Mouse (Mus musculus) left cerebral cortex, adult 18-20 months (tissue): ENCODE results near the gene Col4a4. TPM values are rescaled to one million over a fixed set of nuclear protein-coding genes. Genes with fewer than 3 reads are reported as not detected.
A peak's percentile ranks its signal among the peaks of the same experiment; 100 is the strongest.

Experiments used
- DNase-seq, 2 experiments: peaks; one replicate each; pipeline ENCODE4 v3.0.0; 2021 to 2022; ENCODE audit warnings: low spot score in 2 of 2, mixed read lengths in 1 of 2
- total RNA-seq, 2 experiments: library from RNA; stranded (reverse); gene quantifications; 2 replicates each; pipeline ENCODE4 v1.2.3; 2021

The Col4a4 gene
- total RNA-seq, 2 experiments from 2014 or later = 2.2 TPM

GRCm38 (mm10) chr1:82578320-82578719 lies 8.3 kb downstream of the Col4a4 start:
- no peak for DNase-seq

- no peak for DNase-seq
Observed at GRCm38 (mm10) chr1:82577915-82578314, 8.7 kb downstream of the Col4a4 start.

GRCm38 (mm10) chr1:82577339-82577738 lies 9.3 kb downstream of the Col4a4 start:
- no peak for DNase-seq

- no peak for DNase-seq
Observed at GRCm38 (mm10) chr1:82576182-82576581, 10.5 kb downstream of the Col4a4 start.

- no peak for DNase-seq
Observed at GRCm38 (mm10) chr1:82575681-82576080, 11.0 kb downstream of the Col4a4 start.

GRCm38 (mm10) chr1:82571758-82572157 lies 14.9 kb downstream of the Col4a4 start:
- DNase-seq = no peak

- no peak for DNase-seq
Observed at GRCm38 (mm10) chr1:82569405-82569804, 17.2 kb downstream of the Col4a4 start.

GRCm38 (mm10) chr1:82560223-82560622 lies 26.4 kb downstream of the Col4a4 start:
- DNase-seq = peak; percentile 32 to 34

GRCm38 (mm10) chr1:82554889-82555288 lies 31.8 kb downstream of the Col4a4 start:
- DNase-seq = no peak

- DNase-seq = peak; percentile 11 to 14
Observed at GRCm38 (mm10) chr1:82554443-82554850, 32.2 kb downstream of the Col4a4 start.

GRCm38 (mm10) chr1:82545199-82545960 lies 41.3 kb downstream of the Col4a4 start:
- no peak for DNase-seq

GRCm38 (mm10) chr1:82544419-82545185 lies 42.0 kb downstream of the Col4a4 start:
- no peak for DNase-seq

- no peak for DNase-seq
Observed at GRCm38 (mm10) chr1:82543934-82544333, 42.7 kb downstream of the Col4a4 start.

GRCm38 (mm10) chr1:82540056-82540455 lies 46.6 kb downstream of the Col4a4 start:
- DNase-seq = no peak

GRCm38 (mm10) chr1:82537848-82538247 lies 48.8 kb downstream of the Col4a4 start:
- DNase-seq = no peak

GRCm38 (mm10) chr1:82536515-82537174 lies 50.0 kb downstream of the Col4a4 start:
- no peak for DNase-seq

- no peak for DNase-seq
Observed at GRCm38 (mm10) chr1:82527931-82528330, 58.7 kb downstream of the Col4a4 start.

GRCm38 (mm10) chr1:82491954-82492353 lies 94.7 kb downstream of the Col4a4 start:
- no peak for DNase-seq

- no peak for DNase-seq
Observed at GRCm38 (mm10) chr1:82486371-82486770, 100.3 kb downstream of the Col4a4 start.

GRCm38 (mm10) chr1:82482371-82482770 lies 104.3 kb downstream of the Col4a4 start:
- DNase-seq = no peak

- DNase-seq = no peak
Observed at GRCm38 (mm10) chr1:82479696-82480487, 106.8 kb downstream of the Col4a4 start.
